Mouse (Mus musculus): ENCODE results near the gene Rnf151.

DNA sequence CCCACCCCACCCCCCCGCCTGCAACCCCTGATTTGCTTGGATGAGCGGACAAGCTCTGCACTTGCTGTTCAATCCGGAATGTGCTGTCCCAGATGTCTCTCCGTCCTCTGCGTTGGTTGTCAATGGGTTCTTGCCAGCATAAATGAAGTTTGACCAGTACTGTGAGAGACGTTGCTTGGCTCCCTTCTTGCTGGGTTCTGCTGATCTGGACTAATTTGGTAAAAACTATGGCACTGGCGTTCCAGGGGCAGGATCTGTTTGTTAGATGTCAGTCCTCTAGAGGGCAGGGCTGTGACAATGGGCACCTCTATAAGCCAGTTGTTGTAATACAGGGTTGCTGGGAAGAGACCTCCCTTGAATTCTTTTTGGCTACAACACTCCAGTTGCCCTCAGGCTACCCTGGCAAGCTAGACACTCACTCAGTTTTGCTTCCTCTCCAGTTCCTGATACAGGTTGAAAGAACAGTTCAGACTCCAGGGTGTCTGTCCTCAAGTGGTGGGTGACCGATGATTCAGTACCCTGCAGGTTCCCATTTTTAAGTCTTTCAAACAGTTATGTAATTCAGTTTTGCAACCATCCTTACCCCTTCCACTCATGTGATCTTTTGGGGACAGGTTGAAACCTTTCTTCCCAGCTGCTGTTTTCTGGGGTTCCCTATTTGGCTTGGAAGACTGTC, 19.4 kb upstream of the Rnf151 start:
- TF ChIP-seq POLR2A (IDR thresholded peaks at IDR 0.05; ENCODE audit: insufficient read depth, low read depth, low read length) = no peak
- TF ChIP-seq CTCF (IDR thresholded peaks at IDR 0.05) = peak; percentile 36
- TF ChIP-seq EP300 (IDR thresholded peaks at IDR 0.05; ENCODE audit: insufficient read depth, low read depth, low read length) = no peak
